Mouse (Mus musculus) heart, embryonic 16.5 days (tissue): ENCODE results near the gene Trpm8. TPM values are rescaled to one million over a fixed set of nuclear protein-coding genes. Genes with fewer than 3 reads are reported as not detected.

Source experiments
- ATAC-seq: fragments of 200-750 bp; cut with Nextera tagmentation; replicated peaks from 2 replicates; pipeline ENCODE4 v1.8.0; 2017; ENCODE audit warnings: moderate number of reproducible peaks; ENCODE audit not compliant: insufficient read depth, low FRiP score; ENCODE audit errors: extremely low read depth
- H3K27ac ChIP-seq: fragments of 300-500 bp; sonication (generic); 2 replicates; pipeline ENCODE4 v1.5.1; 2014; ENCODE audit warnings: mild to moderate bottlenecking, low read length, control low read depth, moderate library complexity
- H3K27me3 ChIP-seq: fragments of 300-500 bp; sonication (generic); 2 replicates; pipeline ENCODE4 v1.6.1; 2014; ENCODE audit warnings: low read length, mixed read lengths; ENCODE audit not compliant: control insufficient read depth, insufficient read depth
- H3K36me3 ChIP-seq: fragments of 300-500 bp; sonication (generic); 2 replicates; pipeline ENCODE4 v1.6.1; 2014; ENCODE audit not compliant: control insufficient read depth, insufficient read depth
- H3K4me1 ChIP-seq: fragments of 300-500 bp; sonication (generic); 2 replicates; pipeline ENCODE4 v1.6.1; 2014; ENCODE audit warnings: low read length, mixed read lengths; ENCODE audit not compliant: control insufficient read depth, insufficient read depth
- H3K4me2 ChIP-seq: fragments of 300-500 bp; sonication (generic); 2 replicates; pipeline ENCODE4 v1.6.1; 2014; ENCODE audit warnings: low read depth, mild to moderate bottlenecking, control low read depth, low read length
- H3K4me3 ChIP-seq: fragments of 300-500 bp; sonication (generic); 2 replicates; pipeline ENCODE4 v1.5.1; 2014; ENCODE audit warnings: mild to moderate bottlenecking, control low read depth, low read length
- H3K9ac ChIP-seq: fragments of 300-500 bp; sonication (generic); 2 replicates; pipeline ENCODE4 v1.6.1; 2014; ENCODE audit warnings: low read length, control low read depth
- H3K9me3 ChIP-seq: fragments of 300-500 bp; sonication (generic); replicated peaks from 2 replicates; pipeline ENCODE4 v1.6.1; 2016; ENCODE audit warnings: low read length; ENCODE audit not compliant: control insufficient read depth
- WGBS: fragments of 180-500 bp; shearing (Covaris S2); extraction: QIAGEN DNeasy Blood & Tissue Kit; methylation state at CpG from one replicate; pipeline ENCODE4 v1.1.7; 2014; 5-methylcytosine and 5-hydroxymethylcytosine counted together
- polyA plus RNA-seq: library from polyadenylated mRNA; unstranded; fragments of >200 nt; fragmentation: Nextera tagmentation; extraction: Ambion mirVana; gene quantifications from 2 replicates; pipeline ENCODE4 v1.2.1, GENCODE M21; 2015

The Trpm8 gene
- polyA plus RNA-seq, result not detected in 2 replicates

- Histone ChIP-seq H3K36me3 (peaks cover 24% of the 10 kb centered on the region), H3K4me3 (peak within 1 kb of the TSS; percentile 64), H3K27ac (peak within 1 kb of the TSS; percentile 90), H3K9me3 (peaks cover 3% of the 10 kb centered on the region; the same call in 1 of the 2 replicates), H3K9ac (peak within 1 kb of the TSS; percentile 86), H3K27me3 (no peaks in the 10 kb centered on the region), H3K4me2 (peak within 1 kb of the TSS; percentile 71), H3K4me1 (peaks cover 17% of the 10 kb centered on the region)
- WGBS, result under 1% methylated on average over 50 of the region's 50 CpGs
- peak; percentile 97 for ATAC-seq
Observed at GRCm38 (mm10) chr1:88277098-88277817, at the start of gene Trpm8, which contains the start of gene Hjurp. TSS of gene Trpm8 (plus strand) at chr1:88277661. TSS of gene Hjurp (minus strand) at chr1:88277633.

DNA sequence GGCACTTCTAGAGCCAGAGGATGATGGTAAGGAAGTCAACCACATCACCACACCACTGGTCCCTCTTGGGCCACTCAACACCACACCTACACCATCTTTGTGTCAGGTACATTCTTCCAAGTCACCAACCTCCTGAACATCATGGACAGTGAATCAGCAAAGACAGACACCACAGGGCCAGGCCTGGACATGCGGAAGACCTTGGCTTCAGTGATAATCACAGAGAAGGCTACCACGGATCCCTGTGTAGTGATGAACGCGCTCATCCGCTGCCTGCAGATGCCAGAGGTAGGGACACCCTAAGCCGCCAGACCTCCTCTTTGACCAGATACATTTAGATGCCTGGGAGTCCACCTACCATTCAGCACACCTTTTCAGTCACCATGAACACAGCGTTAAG lies 49.3 kb upstream of the Trpm8 start:
- H3K9ac ChIP-seq, result no peak overlapping the region
- no peak for ATAC-seq
- peaks cover 79% of the 10 kb centered on the region for H3K9me3 ChIP-seq
- no peaks in the 10 kb centered on the region for H3K4me1 ChIP-seq
- WGBS, result 65% methylated on average over 7 of the region's 7 CpGs
- no peaks in the 10 kb centered on the region for H3K27me3 ChIP-seq
- no peak overlapping the region for H3K4me2 ChIP-seq
- H3K36me3 ChIP-seq, result no peaks in the 10 kb centered on the region
- H3K27ac ChIP-seq, result no peak overlapping the region
- no peak overlapping the region for H3K4me3 ChIP-seq

DNA sequence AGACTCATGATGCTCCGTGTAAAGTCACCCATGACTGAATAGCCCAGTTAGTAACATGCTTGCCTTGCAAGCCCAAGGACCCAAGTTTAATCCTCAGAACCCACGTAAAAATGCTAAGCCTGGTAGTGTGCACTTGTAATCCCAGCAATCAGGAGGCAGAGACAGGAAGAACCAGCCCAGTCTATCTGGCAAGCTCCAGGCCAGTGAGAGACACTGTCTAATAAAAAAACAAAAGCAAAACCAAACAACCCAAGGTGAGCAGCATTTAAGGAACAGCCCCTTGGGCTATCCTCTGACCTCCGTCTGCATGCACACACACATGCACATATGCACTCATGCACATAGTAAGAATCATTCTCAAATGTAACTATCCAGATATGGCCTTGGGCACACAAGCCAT lies 47.9 kb upstream of the Trpm8 start:
- WGBS, result 67% methylated on average over 3 of the region's 3 CpGs

DNA sequence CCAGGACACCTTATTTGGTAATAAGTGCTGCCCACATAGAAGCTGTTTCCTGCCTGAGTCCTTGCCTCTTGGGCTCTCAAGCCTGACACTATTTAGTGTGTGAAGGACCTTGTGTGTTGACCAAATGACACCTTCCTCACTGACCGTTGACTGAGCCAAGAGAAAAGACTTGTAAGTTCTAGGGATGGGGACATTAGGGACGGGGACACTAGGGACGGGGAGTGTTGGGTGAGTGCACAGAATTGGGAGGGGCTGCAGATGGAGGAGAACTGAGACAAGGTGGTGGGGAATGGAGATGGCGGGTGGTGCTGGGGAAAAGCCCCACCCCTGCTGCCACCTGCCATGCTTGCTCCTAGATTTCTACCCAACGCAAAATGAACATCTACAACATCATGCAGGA lies 47.5 kb upstream of the Trpm8 start:
- Histone ChIP-seq H3K9me3 (peaks cover 95% of the 10 kb centered on the region), H3K27ac (no peak overlapping the region), H3K4me2 (no peak overlapping the region), H3K27me3 (no peaks in the 10 kb centered on the region), H3K4me3 (no peak overlapping the region), H3K4me1 (no peaks in the 10 kb centered on the region), H3K36me3 (no peaks in the 10 kb centered on the region), H3K9ac (no peak overlapping the region)
- WGBS, result 76% methylated on average over 5 of the region's 5 CpGs
- no peak for ATAC-seq

More for the DNA sequence above, 47.9 kb upstream of the Trpm8 start:
- no peak for ATAC-seq
- no peak overlapping the region for H3K27ac ChIP-seq
- no peak overlapping the region for H3K4me2 ChIP-seq
- H3K4me1 ChIP-seq, result no peaks in the 10 kb centered on the region
- H3K9me3 ChIP-seq, result peaks cover 92% of the 10 kb centered on the region
- H3K27me3 ChIP-seq, result no peaks in the 10 kb centered on the region
- H3K36me3 ChIP-seq, result no peaks in the 10 kb centered on the region
- H3K9ac ChIP-seq, result no peak overlapping the region
- no peak overlapping the region for H3K4me3 ChIP-seq

- no peak overlapping the region for H3K9ac ChIP-seq
- WGBS, result 70% methylated on average over 7 of the region's 7 CpGs
- H3K9me3 ChIP-seq, result peaks cover 98% of the 10 kb centered on the region
- H3K27ac ChIP-seq, result no peak overlapping the region
- H3K27me3 ChIP-seq, result no peaks in the 10 kb centered on the region
- H3K36me3 ChIP-seq, result no peaks in the 10 kb centered on the region
- H3K4me1 ChIP-seq, result no peaks in the 10 kb centered on the region
- H3K4me3 ChIP-seq, result no peak overlapping the region
- no peak overlapping the region for H3K4me2 ChIP-seq
- no peak for ATAC-seq
Observed at GRCm38 (mm10) chr1:88230421-88230820, 47.0 kb upstream of the Trpm8 start.

- no peaks in the 10 kb centered on the region for H3K27me3 ChIP-seq
- peaks cover 92% of the 10 kb centered on the region for H3K9me3 ChIP-seq
- ATAC-seq, result no peak
- no peaks in the 10 kb centered on the region for H3K4me1 ChIP-seq
- H3K4me3 ChIP-seq, result no peak overlapping the region
- no peak overlapping the region for H3K27ac ChIP-seq
- WGBS, result 65% methylated on average over 6 of the region's 6 CpGs
- no peak overlapping the region for H3K4me2 ChIP-seq
- H3K9ac ChIP-seq, result no peak overlapping the region
- H3K36me3 ChIP-seq, result no peaks in the 10 kb centered on the region
Observed at GRCm38 (mm10) chr1:88230981-88231802, 46.3 kb upstream of the Trpm8 start.

DNA sequence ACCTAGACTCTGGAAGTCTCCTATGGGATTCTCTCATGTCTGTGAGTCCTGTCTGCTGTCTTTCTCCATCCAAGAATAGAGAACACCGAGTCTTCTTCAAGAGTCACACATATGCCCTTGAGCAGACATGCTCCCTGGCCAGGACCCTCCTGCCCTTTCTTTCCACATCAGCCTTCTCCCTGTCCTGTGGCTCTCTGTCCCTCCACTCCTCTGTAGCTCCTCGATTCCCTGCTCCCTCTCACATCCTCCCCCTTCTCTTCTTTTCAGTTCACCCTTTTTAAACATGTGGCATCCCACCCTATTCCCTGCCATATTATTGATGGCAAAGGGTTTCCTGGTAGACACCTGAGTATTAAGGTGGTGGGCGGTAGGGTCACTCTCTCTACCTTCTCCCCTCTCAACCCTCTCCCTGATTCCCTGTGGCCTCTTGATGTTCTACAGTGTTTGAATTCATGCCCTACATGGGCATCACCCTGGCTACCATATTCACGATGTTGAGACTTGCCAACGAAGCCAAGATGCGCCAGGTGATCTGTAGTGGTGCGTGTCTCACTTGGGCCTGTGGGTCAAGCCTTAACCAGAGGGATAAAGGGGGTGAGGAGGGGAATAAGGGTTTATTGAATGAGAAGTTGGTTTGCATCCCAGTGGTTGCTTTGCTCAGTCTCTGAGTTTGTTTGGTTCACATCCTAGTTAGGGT lies 45.5 kb upstream of the Trpm8 start:
- H3K9me3 ChIP-seq, result peaks cover 90% of the 10 kb centered on the region
- no peaks in the 10 kb centered on the region for H3K4me1 ChIP-seq
- H3K27me3 ChIP-seq, result no peaks in the 10 kb centered on the region
- no peak overlapping the region for H3K4me2 ChIP-seq
- no peak overlapping the region for H3K4me3 ChIP-seq
- ATAC-seq, result no peak
- no peak overlapping the region for H3K27ac ChIP-seq
- WGBS, result 56% methylated on average over 7 of the region's 7 CpGs
- no peaks in the 10 kb centered on the region for H3K36me3 ChIP-seq
- H3K9ac ChIP-seq, result no peak overlapping the region

DNA sequence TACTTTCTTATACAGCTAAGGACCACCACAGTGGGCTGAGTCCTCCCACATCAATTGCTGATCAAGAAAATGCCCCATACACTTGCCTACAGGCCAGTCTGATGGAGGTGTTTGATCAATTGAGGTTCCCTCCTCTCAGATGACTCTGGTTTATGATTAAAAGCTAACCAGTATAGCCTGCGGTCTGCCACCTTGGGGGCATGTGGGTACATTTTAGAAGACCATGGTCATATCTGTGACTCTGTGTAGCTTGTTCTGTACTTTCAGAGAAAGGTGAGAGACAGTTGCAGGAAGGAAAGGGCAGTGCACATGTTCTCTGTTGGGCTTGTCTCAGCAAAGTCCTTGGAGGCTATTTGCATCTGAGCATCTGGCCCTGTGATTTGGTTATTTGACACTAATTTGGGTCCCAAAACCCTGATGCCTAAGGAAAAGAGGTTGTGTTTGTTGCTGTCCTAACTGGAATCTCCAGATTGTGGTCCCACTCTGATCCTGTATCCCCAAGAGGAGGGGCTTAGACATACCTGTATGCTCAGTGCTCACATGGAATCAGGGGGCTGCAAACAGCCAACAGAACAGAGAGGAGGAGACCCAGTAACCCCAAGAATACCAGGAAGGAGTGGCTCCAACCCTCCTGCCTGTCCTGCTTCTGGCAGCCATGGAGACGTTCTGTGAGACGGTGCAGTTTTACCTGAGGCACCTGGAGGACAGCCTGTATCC lies 44.6 kb upstream of the Trpm8 start:
- no peak for ATAC-seq
- no peaks in the 10 kb centered on the region for H3K36me3 ChIP-seq
- no peaks in the 10 kb centered on the region for H3K4me1 ChIP-seq
- no peak overlapping the region for H3K27ac ChIP-seq
- no peak overlapping the region for H3K4me2 ChIP-seq
- H3K9me3 ChIP-seq, result peaks cover 90% of the 10 kb centered on the region
- H3K27me3 ChIP-seq, result no peaks in the 10 kb centered on the region
- H3K9ac ChIP-seq, result no peak overlapping the region
- WGBS, result 47% methylated on average over 3 of the region's 3 CpGs
- no peak overlapping the region for H3K4me3 ChIP-seq
